Mouse (Mus musculus) mesoderm, embryonic 11.5 days (tissue): Measurements from ENCODE around the gene Bst1.
A peak's percentile ranks its signal among the peaks of the same experiment; 100 is the strongest.

Experiments
- DNase-seq: peaks from one replicate; pipeline ENCODE4 v3.0.0-alpha.2; 2012; ENCODE audit warnings: low read depth, low spot score

Bst1 gene

DNA sequence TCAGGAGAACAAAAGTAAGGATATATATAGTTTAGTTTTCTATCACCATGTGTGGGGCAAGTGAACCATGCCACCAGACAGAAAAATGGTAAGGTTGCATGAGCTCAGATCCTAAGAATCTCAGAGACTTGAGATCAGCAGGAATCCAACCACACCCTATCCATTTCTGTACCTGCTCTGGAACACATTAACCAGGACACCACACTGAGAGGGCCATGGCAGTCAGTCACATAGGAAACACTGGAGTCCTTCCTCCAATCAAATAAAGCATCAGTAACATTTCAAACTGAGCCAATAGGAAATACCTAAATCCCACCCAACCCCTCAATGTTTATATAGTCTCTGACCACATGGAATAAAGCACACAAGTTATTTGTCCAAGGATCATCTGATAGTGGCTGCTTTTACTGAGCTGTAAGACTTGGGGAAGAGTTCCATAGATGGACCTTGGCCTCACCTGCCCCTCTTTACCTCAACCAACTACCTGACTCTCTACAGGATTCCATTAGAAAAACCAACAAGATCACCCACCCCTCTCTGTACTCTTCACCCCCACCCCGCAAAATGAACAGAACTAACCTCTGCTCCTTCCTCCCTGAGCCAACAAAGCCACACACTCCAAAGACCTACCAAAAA is 8.1 kb upstream of the Bst1 start:
- DNase-seq = no peak

GRCm38 (mm10) chr5:43814536-43814935 is 4.1 kb upstream of the Bst1 start:
- no peak for DNase-seq

GRCm38 (mm10) chr5:43815769-43816168 is 2.9 kb upstream of the Bst1 start:
- no peak for DNase-seq

DNA sequence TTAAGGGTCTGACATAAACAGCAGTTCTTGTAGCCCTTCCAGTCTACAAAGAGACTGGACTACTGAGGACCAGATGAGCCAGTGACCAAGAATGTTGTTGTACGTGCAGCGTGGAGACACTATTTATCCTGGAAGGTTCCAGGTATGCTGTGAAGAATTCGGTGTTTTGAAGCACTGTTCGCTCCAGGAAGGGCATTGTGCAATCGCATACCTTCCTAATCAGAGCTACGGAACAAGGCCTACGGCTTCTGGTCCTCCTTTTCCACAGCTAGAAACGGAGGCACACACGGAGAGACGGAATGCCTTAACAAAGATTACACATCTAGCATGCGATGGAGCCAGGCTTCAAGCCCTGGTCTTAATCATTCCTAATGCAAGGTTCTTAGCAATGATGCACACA is 2.1 kb downstream of the Bst1 start:
- no peak for DNase-seq

- no peak for DNase-seq
Observed at GRCm38 (mm10) chr5:43821538-43821937, 2.9 kb downstream of the Bst1 start, which contains the start of gene Fbxl5. Fbxl5 (minus strand) TSS chr5:43821638.

DNA sequence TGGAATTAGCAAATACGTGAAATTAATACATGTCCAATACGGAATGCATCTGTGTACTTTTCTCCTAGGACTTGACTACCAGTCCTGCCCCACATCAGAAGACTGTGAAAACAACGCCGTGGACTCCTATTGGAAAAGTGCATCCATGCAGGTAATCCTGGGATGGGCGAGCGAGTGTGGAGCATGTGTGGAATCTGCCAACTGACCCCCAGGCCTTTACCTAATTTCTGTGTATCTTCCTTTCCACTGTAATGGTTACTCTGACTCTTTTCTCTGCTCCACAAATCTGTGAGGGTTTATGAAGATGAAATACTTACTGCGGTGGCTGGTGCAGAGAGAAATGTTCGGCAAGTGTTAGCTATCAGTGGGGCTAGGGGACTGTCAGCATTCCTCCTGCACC is 3.5 kb downstream of the Bst1 start:
- DNase-seq = no peak

- no peak for DNase-seq
Observed at GRCm38 (mm10) chr5:43822824-43823223, 4.1 kb downstream of the Bst1 start.

- DNase-seq = no peak
Observed at GRCm38 (mm10) chr5:43824580-43824979, 5.9 kb downstream of the Bst1 start.

DNA sequence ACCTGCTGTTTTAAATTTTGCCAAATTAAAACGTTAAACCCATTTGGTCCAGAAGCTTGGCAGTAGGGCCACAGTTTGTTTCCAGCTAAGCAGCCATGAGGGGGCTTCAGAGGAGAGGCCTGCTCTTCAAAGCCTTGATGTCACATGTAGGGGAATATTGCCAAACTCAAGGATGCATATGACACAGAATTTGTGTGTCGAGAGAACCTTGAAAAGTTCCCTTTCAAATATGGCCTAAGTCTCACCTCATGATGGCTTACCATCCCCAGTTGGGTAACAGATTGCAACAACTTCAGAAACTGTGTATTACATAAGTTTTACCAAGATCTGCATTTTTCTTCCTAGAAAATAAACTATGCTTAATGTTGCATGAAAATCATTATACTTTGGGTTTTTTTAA is 8.2 kb downstream of the Bst1 start:
- no peak for DNase-seq

GRCm38 (mm10) chr5:43827366-43827765 is 8.7 kb downstream of the Bst1 start:
- no peak for DNase-seq

DNA sequence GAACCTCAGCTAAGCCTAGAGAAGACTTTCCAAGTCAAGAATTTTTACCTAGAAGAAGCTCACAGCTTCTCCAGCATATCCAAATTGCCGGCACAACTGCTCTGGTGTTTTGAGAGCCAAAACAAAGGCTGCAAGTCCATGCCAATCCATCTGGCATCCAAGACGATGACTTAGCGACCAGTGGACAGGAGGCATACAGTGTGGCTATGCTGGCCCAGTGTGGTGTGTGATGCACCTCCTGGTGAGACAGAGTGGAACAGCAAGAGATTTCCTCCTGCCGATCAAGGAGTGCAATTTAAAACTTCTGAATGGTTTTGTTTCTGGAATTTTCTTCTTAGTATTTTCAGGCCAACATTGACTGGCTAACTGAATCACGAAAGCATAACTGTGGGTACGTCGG is 17.9 kb downstream of the Bst1 start:
- DNase-seq = no peak

DNA sequence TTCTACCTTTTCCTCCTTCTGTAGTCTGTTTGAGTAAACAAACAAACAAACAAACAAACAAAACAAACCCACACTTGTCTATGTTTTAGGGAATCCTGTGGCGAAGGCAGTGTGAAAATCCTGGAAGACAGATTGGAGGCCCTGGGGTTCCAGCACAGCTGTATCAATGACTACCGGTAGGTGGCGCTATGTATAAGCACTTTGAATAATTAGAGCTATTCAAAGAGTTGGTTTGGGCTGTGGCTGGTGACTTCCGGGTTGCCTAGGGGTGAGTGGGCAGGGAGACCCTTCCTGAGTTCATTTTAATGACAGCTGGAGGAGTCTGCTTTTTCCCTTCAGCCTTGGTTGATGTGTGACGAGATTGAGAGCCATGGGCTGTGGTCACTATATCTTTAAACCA is 18.7 kb downstream of the Bst1 start:
- peak; percentile 80 for DNase-seq

- peak; percentile 73 for DNase-seq
Observed at GRCm38 (mm10) chr5:43841144-43842010, 22.7 kb downstream of the Bst1 start.

DNA sequence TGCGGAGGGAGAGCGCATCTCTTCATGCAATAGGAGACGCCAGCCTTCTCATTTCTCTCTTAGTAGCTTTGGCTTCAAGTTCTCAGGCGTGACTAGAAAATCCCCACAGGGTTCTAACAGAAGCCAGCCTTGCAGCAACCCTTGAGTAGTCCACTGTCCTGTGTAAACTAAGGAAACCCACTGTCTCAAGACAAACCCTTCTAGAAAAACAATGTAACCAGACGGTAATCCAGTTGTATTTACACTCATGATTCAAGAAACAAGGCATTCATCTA is 23.3 kb downstream of the Bst1 start:
- no peak for DNase-seq

GRCm38 (mm10) chr5:43842576-43843155 is 24.0 kb downstream of the Bst1 start:
- DNase-seq = no peak

DNA sequence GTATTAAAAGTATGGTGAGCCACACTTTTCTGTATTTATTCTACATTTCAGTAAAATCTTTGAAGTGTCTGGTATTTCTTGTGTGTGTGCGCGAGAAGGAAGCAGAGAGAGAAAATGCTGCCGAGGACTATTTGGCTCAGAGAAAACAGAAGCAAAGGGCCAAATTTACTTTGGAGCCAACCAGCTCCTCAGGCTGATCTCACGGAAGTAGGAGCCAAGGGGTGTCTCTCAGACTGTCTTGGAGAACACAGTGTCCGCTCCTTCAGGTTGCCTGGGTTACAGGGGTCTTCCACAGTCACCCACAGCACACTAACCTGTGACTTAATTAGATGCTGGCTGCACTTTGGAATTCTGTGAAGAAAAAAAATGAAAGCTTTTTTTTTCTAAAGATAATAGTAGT is 26.4 kb downstream of the Bst1 start:
- no peak for DNase-seq

GRCm38 (mm10) chr5:43845646-43846045 is 27.0 kb downstream of the Bst1 start:
- no peak for DNase-seq

DNA sequence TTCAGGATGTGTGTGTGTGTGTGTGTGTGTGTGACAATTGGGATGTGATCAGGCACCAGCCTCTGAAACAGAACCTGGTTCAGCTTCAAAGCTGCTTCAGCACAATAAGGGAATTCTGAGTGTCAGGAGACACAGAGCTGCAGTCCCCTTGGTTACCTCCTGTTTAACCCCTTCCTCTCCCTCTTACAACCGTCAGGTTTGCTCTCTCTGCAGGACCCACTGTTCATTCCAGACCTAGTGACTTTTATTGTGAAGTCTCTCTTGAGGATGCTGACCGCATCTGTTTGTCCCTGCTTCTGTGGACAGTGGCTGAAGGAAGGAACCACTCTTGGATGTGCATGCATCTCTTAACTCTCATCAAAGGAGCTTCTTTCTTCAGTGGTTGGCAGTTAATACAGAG is 27.5 kb downstream of the Bst1 start:
- no peak for DNase-seq

DNA sequence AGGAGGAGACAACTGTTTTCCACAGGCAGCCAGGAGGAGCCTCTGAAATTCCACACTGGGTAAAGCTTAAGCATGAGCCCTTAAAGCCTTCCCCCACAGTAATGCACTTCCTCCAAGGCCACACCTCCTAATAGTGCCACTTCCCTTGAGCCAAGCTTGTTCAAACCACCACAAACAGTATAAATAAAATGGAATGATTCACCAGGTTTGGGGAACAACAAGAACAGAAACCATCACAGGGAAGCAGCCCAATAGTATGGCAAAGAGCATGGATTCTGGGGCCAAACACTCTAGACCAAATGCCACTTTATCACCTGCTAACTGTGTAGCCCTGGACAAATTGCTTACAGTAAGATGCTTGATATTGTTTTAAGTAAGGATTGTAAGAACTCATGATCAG is 28.9 kb downstream of the Bst1 start:
- DNase-seq = no peak

DNA sequence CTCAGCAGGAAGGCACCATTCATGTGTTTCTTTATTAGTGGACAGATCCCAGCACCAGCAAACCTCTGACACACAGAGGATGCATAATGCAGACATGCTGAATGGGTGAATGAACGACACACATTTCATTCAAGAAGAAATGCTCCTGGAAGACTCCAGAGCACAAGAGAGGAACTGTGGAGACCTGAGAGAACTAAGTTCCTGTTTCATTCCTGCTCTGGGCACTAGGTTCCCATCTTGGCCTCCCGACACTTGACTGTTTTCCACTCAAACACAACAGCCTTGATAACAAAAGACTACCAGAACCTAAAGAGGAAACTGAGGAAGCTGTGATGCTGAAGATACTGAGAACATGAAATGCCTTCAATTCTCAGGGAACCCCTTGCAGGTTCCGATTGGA is 29.6 kb downstream of the Bst1 start:
- no peak for DNase-seq

- no peak for DNase-seq
Observed at GRCm38 (mm10) chr5:43853096-43853867, 34.6 kb downstream of the Bst1 start.

GRCm38 (mm10) chr5:43853868-43854488 is 35.3 kb downstream of the Bst1 start:
- DNase-seq = no peak
